Mouse (Mus musculus) neural tube, embryonic 13.5 days (tissue): ENCODE results near the gene Slc39a11. TPM values are rescaled to one million over a fixed set of nuclear protein-coding genes. Genes with fewer than 3 reads are reported as not detected.

Source experiments
- ATAC-seq: fragments of 200-750 bp; cut with Nextera tagmentation; 2 replicates; pipeline ENCODE4 v1.8.0; 2017; ENCODE audit warnings: low read depth, mild to moderate bottlenecking, moderate TSS enrichment, moderate library complexity
- H3K27ac ChIP-seq: fragments of 300-500 bp; sonication (generic); replicated peaks from 2 replicates; pipeline ENCODE4 v1.5.1; 2015; ENCODE audit warnings: moderate library complexity, mild to moderate bottlenecking, inconsistent platforms
- H3K27me3 ChIP-seq: fragments of 300-500 bp; sonication (generic); 2 replicates; pipeline ENCODE4 v1.6.1; 2015; ENCODE audit warnings: mild to moderate bottlenecking, inconsistent platforms
- H3K36me3 ChIP-seq: fragments of 300-500 bp; sonication (generic); 2 replicates; pipeline ENCODE4 v1.6.1; 2015; ENCODE audit warnings: mild to moderate bottlenecking, inconsistent platforms
- H3K4me1 ChIP-seq: fragments of 300-500 bp; sonication (generic); replicated peaks from 2 replicates; pipeline ENCODE4 v1.6.1; 2015; ENCODE audit warnings: inconsistent platforms
- H3K4me2 ChIP-seq: fragments of 300-500 bp; sonication (generic); 2 replicates; pipeline ENCODE4 v1.6.1; 2015; ENCODE audit warnings: inconsistent platforms, mild to moderate bottlenecking, moderate library complexity
- H3K4me3 ChIP-seq: fragments of 300-500 bp; sonication (generic); 2 replicates; pipeline ENCODE4 v1.5.1; 2015; ENCODE audit warnings: mild to moderate bottlenecking, inconsistent platforms
- H3K9ac ChIP-seq: fragments of 300-500 bp; sonication (generic); 2 replicates; pipeline ENCODE4 v1.6.1; 2015; ENCODE audit warnings: moderate library complexity, mild to moderate bottlenecking, inconsistent platforms
- H3K9me3 ChIP-seq: fragments of 300-500 bp; sonication (generic); 2 replicates; pipeline ENCODE4 v1.6.1; 2016; ENCODE audit warnings: inconsistent platforms
- WGBS: fragments of 180-500 bp; shearing (Covaris S2); methylation state at CpG from one replicate; pipeline ENCODE4 v1.1.7; 2015; 5-methylcytosine and 5-hydroxymethylcytosine counted together
- polyA plus RNA-seq: library from polyadenylated mRNA; unstranded; fragments of >200 nt; fragmentation: Nextera tagmentation; extraction: Ambion mirVana; gene quantifications from 2 replicates; pipeline ENCODE4 v1.2.1, GENCODE M21; 2015

The Slc39a11 gene
- polyA plus RNA-seq, 1 experiment from 2014 or later = 26.8 TPM

GRCm38 (mm10) chr11:113425882-113426281 lies 224.0 kb downstream of the Slc39a11 start:
- Histone ChIP-seq H3K4me3 (no peak overlapping the region), H3K9me3 (no peaks in the 10 kb centered on the region), H3K36me3 (no peaks in the 10 kb centered on the region), H3K27me3 (no peaks in the 10 kb centered on the region), H3K4me1 (peaks cover 18% of the 10 kb centered on the region), H3K9ac (no peak overlapping the region), H3K4me2 (no peak overlapping the region), H3K27ac (peak overlapping the region; percentile 39)
- 32% methylated on average over 9 of the region's 9 CpGs for WGBS
- ATAC-seq = peak; percentile 30; the same call in 1 of the 2 replicates

GRCm38 (mm10) chr11:113425454-113425853 lies 224.4 kb downstream of the Slc39a11 start:
- WGBS = 65% methylated on average over 3 of the region's 3 CpGs
- Histone ChIP-seq H3K4me1 (peaks cover 18% of the 10 kb centered on the region), H3K9me3 (no peaks in the 10 kb centered on the region), H3K4me2 (no peak overlapping the region), H3K27me3 (no peaks in the 10 kb centered on the region), H3K36me3 (no peaks in the 10 kb centered on the region), H3K27ac (peak overlapping the region; percentile 39), H3K4me3 (no peak overlapping the region), H3K9ac (no peak overlapping the region)
- ATAC-seq = no peak

- no peak overlapping the region for H3K4me2 ChIP-seq
- no peak overlapping the region for H3K9ac ChIP-seq
- ATAC-seq = no peak
- no peak overlapping the region for H3K27ac ChIP-seq
- H3K4me3 ChIP-seq = no peak overlapping the region
- H3K4me1 ChIP-seq = peaks cover 18% of the 10 kb centered on the region
- H3K9me3 ChIP-seq = no peaks in the 10 kb centered on the region
- H3K36me3 ChIP-seq = no peaks in the 10 kb centered on the region
- whole genome bisulfite sequencing = 80% methylated on average over 3 of the region's 4 CpGs
- no peaks in the 10 kb centered on the region for H3K27me3 ChIP-seq
Observed at GRCm38 (mm10) chr11:113424765-113425164, 225.1 kb downstream of the Slc39a11 start.

GRCm38 (mm10) chr11:113422598-113422997 lies 227.3 kb downstream of the Slc39a11 start:
- ATAC-seq = no peak
- WGBS = 93% methylated on average over 7 of the region's 7 CpGs
- Histone ChIP-seq H3K4me1 (peaks cover 28% of the 10 kb centered on the region), H3K27me3 (no peaks in the 10 kb centered on the region), H3K36me3 (no peaks in the 10 kb centered on the region), H3K27ac (no peak overlapping the region), H3K9ac (no peak overlapping the region), H3K9me3 (no peaks in the 10 kb centered on the region), H3K4me2 (no peak overlapping the region), H3K4me3 (no peak overlapping the region)

GRCm38 (mm10) chr11:113418921-113419655 lies 230.8 kb downstream of the Slc39a11 start:
- Histone ChIP-seq H3K36me3 (no peaks in the 10 kb centered on the region), H3K9ac (no peak overlapping the region), H3K4me1 (peaks cover 10% of the 10 kb centered on the region; the same call in 1 of the 2 replicates), H3K9me3 (no peaks in the 10 kb centered on the region), H3K4me3 (no peak overlapping the region), H3K27ac (peak overlapping the region; percentile 49), H3K4me2 (no peak overlapping the region), H3K27me3 (no peaks in the 10 kb centered on the region)
- no peak for ATAC-seq
- WGBS = 72% methylated on average over 15 of the region's 15 CpGs

- Histone ChIP-seq H3K9me3 (no peaks in the 10 kb centered on the region), H3K9ac (no peak overlapping the region), H3K4me2 (no peak overlapping the region), H3K36me3 (no peaks in the 10 kb centered on the region), H3K4me1 (peaks cover 10% of the 10 kb centered on the region; the same call in 1 of the 2 replicates), H3K27ac (no peak overlapping the region), H3K27me3 (no peaks in the 10 kb centered on the region), H3K4me3 (no peak overlapping the region)
- WGBS = 84% methylated on average over 4 of the region's 4 CpGs
- ATAC-seq = no peak
Observed at GRCm38 (mm10) chr11:113417948-113418347, 231.9 kb downstream of the Slc39a11 start.

- H3K9me3 ChIP-seq = no peaks in the 10 kb centered on the region
- H3K27me3 ChIP-seq = no peaks in the 10 kb centered on the region
- H3K36me3 ChIP-seq = no peaks in the 10 kb centered on the region
- WGBS = 92% methylated on average over 4 of the region's 4 CpGs
- no peak for ATAC-seq
- H3K4me2 ChIP-seq = no peak overlapping the region
- H3K27ac ChIP-seq = no peak overlapping the region
- H3K9ac ChIP-seq = no peak overlapping the region
- no peak overlapping the region for H3K4me3 ChIP-seq
- no peaks in the 10 kb centered on the region for H3K4me1 ChIP-seq
Observed at GRCm38 (mm10) chr11:113412545-113412944, 237.3 kb downstream of the Slc39a11 start.

GRCm38 (mm10) chr11:113411798-113412197 lies 238.1 kb downstream of the Slc39a11 start:
- Histone ChIP-seq H3K9ac (no peak overlapping the region), H3K4me1 (no peaks in the 10 kb centered on the region), H3K9me3 (no peaks in the 10 kb centered on the region), H3K27ac (no peak overlapping the region), H3K36me3 (no peaks in the 10 kb centered on the region), H3K4me2 (no peak overlapping the region), H3K27me3 (no peaks in the 10 kb centered on the region), H3K4me3 (no peak overlapping the region)
- ATAC-seq = no peak
- 78% methylated on average over 10 of the region's 10 CpGs for WGBS

GRCm38 (mm10) chr11:113409121-113409520 lies 240.8 kb downstream of the Slc39a11 start:
- H3K9ac ChIP-seq = no peak overlapping the region
- no peak overlapping the region for H3K27ac ChIP-seq
- H3K27me3 ChIP-seq = no peaks in the 10 kb centered on the region
- 93% methylated on average over 9 of the region's 9 CpGs for WGBS
- no peak overlapping the region for H3K4me3 ChIP-seq
- no peaks in the 10 kb centered on the region for H3K36me3 ChIP-seq
- H3K4me2 ChIP-seq = no peak overlapping the region
- H3K4me1 ChIP-seq = no peaks in the 10 kb centered on the region
- no peaks in the 10 kb centered on the region for H3K9me3 ChIP-seq
- ATAC-seq = no peak

GRCm38 (mm10) chr11:113407474-113407873 lies 242.4 kb downstream of the Slc39a11 start:
- no peak overlapping the region for H3K27ac ChIP-seq
- no peaks in the 10 kb centered on the region for H3K9me3 ChIP-seq
- no peaks in the 10 kb centered on the region for H3K27me3 ChIP-seq
- H3K9ac ChIP-seq = no peak overlapping the region
- no peak overlapping the region for H3K4me3 ChIP-seq
- ATAC-seq = no peak
- H3K4me1 ChIP-seq = no peaks in the 10 kb centered on the region; the same call in 1 of the 2 replicates
- no peak overlapping the region for H3K4me2 ChIP-seq
- no peaks in the 10 kb centered on the region for H3K36me3 ChIP-seq
- WGBS = 95% methylated on average over 4 of the region's 4 CpGs

- no peak for ATAC-seq
- H3K36me3 ChIP-seq = no peaks in the 10 kb centered on the region
- WGBS = 95% methylated on average over 4 of the region's 4 CpGs
- H3K4me1 ChIP-seq = peaks cover 7% of the 10 kb centered on the region
- H3K4me2 ChIP-seq = no peak overlapping the region
- H3K27ac ChIP-seq = no peak overlapping the region
- H3K4me3 ChIP-seq = no peak overlapping the region
- no peak overlapping the region for H3K9ac ChIP-seq
- H3K27me3 ChIP-seq = no peaks in the 10 kb centered on the region
- peaks cover 7% of the 10 kb centered on the region for H3K9me3 ChIP-seq
Observed at GRCm38 (mm10) chr11:113400868-113401267, 249.0 kb downstream of the Slc39a11 start.

- no peak for ATAC-seq
- Histone ChIP-seq H3K4me2 (no peak overlapping the region), H3K36me3 (no peaks in the 10 kb centered on the region), H3K4me3 (no peak overlapping the region), H3K9me3 (peaks cover 7% of the 10 kb centered on the region), H3K4me1 (peaks cover 15% of the 10 kb centered on the region), H3K9ac (no peak overlapping the region), H3K27me3 (no peaks in the 10 kb centered on the region), H3K27ac (no peak overlapping the region)
- WGBS = 88% methylated on average over 11 of the region's 11 CpGs
Observed at GRCm38 (mm10) chr11:113399601-113400000, 250.3 kb downstream of the Slc39a11 start.

GRCm38 (mm10) chr11:113397394-113397793 lies 252.5 kb downstream of the Slc39a11 start:
- peaks cover 7% of the 10 kb centered on the region for H3K9me3 ChIP-seq
- no peak overlapping the region for H3K27ac ChIP-seq
- H3K4me1 ChIP-seq = peaks cover 36% of the 10 kb centered on the region
- H3K9ac ChIP-seq = no peak overlapping the region
- H3K36me3 ChIP-seq = no peaks in the 10 kb centered on the region
- H3K27me3 ChIP-seq = no peaks in the 10 kb centered on the region
- no peak overlapping the region for H3K4me2 ChIP-seq
- WGBS = 64% methylated on average over 1 of the region's 1 CpGs
- no peak for ATAC-seq
- no peak overlapping the region for H3K4me3 ChIP-seq
